Mouse (Mus musculus) granulocyte monocyte progenitor cell, adult 5-6 weeks (primary cell): ENCODE data around the gene Obscn. TPM values are rescaled to one million over a fixed set of nuclear protein-coding genes. Genes with fewer than 3 reads are reported as not detected.
A peak's percentile ranks its signal among the peaks of the same experiment; 100 is the strongest.

ENCODE experiments used
- ATAC-seq: replicated peaks from 2 replicates; pipeline ENCODE4 v1.8.0; 2016; ENCODE audit warnings: mild to moderate bottlenecking, moderate TSS enrichment, inconsistent platforms; ENCODE audit not compliant: poor library complexity, severe bottlenecking
- total RNA-seq, 2 experiments: library from RNA; stranded (forward) in 1 of 2; stranded (reverse) in 1 of 2; fragments of 200-712, 200-1000 nt in 1 of 2; fragments of >200 nt in 1 of 2; fragmentation: Nextera tagmentation in 1 of 2; gene quantifications; 2 replicates each; pipeline ENCODE4 v1.2.3; 2014 to 2017

Obscn gene
- total RNA-seq, 2 experiments from 2014 or later: not detected

DNA sequence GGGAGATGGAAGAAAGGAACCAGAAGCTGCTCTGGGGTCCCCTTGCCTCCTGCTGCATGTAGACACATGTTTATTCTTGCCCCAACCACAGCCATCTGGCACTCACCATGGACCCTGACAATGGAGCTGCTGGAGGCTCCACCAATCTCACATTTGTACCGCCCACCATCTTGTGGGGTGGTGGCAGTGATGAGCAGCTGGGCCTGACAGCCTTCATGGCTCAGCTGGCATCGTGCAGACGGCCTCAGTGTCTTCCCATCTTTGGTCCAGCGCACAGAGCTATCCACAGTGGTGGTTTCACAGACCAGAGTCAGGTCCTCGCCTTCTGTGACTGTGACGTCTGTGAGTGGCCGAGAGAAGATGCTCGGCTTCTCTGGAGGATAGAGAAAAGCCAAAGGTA is 67.3 kb downstream of the Obscn start:
- ATAC-seq: no peak

DNA sequence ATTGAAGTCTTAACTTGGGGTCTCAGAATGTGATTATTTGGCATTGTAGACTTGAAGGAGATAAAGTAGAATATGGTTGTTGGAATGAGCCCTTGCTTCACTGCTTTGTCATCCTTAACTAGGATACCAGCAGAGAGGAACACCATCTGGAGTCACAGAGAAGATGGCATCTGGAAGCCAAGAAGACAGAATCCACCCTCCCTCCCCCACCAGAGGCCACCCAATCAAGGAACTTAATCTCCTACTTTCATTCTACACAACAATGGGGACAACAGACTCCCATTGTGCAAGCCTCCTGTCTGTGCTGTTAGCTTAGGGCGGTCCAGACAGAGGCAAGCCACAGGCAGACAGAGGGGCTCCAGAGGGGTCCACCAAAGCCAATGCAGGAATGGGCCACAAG is 67.8 kb downstream of the Obscn start:
- ATAC-seq: no peak

DNA sequence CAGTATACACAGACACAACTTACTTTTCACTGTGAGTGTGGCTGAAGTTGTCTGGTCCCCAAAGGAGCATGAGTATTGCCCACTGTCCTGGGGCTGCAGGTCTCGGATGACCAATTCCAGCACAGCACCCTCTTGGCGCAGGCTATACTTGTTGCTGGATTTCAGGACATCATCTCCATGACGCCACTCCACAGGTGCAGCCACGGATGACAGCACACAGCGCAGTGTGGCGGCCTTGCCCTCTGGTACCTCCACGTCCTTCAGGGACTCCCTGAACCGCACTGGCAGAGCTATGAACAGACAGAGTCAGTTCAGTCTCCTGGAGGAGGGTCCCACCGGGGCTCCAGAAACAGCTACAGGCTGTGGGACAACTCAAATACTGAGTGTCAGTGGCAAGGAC is 68.3 kb downstream of the Obscn start:
- ATAC-seq: no peak

DNA sequence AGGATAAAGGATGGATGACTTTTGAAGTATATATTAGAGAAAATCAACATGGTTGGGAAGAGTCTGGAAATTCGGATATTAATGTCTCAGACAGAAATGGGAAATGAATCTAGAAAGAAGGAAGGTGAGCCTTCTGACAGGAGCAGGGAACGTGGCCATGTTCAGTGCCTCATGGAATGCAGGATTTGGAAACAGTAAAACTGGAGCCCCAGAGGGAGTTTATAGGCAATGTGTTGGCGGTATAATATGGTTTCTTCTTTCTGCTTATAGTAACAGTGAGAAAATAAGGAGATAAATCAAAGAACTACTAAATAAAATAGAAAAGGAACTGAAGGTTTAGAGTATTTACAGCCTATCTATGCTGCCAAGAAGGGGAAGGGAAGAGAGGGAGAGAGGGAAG is 78.2 kb downstream of the Obscn start:
- no peak for ATAC-seq

DNA sequence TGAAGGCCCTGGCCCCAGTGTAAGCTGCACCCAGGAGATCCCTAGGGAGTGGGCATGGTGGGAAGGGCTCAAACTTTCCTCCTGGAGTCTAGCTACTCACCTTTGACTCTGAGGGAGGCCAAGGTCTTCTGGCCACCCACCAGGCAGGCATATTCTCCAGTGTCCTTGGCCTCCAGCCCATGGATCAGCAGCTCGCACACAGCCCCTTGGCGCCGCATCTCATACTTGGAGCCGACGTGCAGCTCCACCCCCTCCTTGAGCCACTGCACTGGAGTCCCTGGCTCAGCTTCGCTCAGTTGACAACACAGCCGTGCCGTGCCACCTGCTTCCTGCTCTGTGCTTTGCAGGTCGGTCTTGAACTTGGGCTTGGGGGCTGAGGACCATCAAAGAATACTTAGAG is 85.2 kb downstream of the Obscn start:
- no peak for ATAC-seq

DNA sequence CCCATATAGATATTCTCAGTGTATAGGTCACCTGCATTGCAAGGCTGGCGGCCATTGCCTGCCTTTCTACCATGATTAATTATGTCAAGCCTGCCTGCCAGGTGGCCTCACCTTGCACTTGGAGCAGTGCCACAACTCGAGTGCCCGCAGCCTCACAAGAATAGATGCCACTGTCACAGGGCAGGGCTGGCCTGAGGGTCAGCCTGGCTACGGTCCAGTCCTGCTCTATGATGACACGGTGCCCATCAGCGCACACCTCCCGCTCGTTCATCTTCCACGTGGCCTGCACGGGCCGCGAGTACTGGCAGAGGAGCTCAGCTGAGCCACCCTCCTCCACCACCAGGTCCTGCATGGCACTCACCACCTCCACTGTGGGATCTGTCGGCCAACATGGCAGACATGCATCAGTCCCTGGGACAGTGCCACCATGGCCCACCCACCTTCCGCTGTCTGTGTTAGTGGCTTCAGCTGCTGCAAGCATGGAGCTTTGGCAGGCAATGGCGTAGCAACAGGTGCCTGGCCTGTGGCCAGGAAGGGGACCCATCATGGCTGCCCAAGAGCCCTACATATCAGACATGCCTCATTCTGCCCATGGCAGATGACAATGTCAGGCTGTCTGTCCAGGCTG is 91.4 kb downstream of the Obscn start:
- no peak for ATAC-seq

DNA sequence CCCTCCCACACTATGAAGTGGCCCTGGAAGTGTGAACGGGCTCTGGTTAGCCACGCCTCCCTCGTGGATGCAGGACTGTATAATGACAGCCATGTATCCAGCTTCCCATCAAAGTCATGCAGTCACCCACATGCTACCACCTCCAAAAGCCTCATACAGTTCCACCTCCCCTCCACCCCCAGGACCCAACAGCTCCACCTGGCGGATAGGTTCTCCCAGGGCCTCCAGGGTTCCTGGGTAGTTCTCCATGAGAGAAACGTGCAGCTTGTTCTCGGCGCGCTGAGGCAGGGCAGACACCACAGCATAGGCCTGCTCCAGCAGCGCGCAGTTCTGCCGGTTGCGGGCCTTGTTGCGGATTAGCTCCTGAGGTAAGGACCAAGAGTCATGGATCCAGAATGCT is 107.2 kb downstream of the Obscn start:
- no peak for ATAC-seq

DNA sequence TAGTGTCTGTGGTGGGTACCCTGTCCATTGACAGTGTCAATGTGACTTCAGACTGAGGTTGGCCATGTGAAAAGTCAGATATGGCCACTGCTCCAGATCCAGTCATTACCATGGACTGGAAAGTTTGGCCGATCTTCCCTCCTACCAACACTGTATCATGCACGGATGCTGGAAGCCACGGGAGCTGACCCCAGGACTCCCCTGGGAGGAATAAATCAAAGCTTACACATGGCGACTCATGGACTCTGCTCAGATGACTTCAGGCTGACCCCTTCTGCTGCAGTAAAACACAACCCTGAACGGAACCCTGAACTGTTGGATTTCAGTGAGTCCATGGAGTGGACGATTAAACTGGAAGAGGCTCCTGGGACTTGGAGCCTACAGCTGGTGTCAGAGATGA is 109.8 kb downstream of the Obscn start:
- no peak for ATAC-seq

DNA sequence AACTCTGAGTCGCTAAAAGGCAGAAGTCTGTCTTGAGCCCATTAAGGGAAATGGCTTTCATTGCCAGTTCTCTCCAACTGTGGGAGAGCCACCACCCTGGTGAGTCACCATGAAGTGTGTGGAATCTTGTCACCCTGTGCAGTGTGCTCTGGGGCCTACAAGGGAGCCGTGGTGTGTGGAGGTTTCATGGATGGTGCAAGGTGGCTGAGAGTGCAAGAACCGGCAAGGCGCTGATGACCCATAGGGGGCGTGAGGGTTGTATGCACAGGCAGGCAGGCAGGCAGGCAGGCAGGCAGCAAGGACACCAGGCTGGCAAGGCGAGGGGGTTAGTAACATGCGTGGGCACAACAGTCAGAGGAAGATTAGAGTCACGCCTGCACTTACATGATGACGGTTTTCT is 121.2 kb downstream of the Obscn start:
- ATAC-seq: peak; percentile 76

DNA sequence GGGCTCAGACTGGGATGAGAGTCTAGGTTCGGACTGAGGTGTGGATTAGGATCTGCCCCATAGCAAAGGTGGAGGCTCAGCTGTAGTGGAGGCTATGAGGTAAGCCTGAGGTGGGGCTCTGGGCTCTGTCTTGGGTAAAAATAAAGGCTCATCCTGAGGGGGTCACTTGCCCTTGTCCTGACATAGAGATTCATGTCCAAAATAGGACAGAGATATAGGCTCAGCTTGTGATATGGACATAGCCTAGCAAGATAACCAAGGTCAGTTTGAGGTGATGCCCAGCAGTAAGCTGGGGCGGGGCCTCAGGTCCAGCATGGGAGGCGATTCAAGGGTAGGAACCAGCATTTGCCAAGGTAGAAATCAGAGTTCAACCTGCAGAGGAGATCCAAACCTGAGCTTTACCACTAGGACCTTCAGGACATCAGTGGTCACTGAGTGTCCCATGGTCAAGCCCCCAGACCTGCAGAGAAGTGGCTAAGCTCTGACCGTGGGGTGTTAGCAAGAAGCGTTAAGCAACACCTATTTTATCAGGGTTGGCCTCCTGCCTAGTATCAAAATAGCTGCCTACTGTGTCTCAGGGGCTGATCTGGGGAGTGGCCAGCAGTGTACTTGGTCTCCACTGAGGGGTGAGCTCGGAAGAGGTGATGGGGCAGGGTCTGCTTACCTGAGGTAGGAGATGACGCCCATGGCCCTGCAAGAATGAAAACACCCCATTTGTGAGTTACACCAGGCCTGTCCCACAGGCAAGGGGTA is 133.7 kb downstream of the Obscn start:
- ATAC-seq: no peak

DNA sequence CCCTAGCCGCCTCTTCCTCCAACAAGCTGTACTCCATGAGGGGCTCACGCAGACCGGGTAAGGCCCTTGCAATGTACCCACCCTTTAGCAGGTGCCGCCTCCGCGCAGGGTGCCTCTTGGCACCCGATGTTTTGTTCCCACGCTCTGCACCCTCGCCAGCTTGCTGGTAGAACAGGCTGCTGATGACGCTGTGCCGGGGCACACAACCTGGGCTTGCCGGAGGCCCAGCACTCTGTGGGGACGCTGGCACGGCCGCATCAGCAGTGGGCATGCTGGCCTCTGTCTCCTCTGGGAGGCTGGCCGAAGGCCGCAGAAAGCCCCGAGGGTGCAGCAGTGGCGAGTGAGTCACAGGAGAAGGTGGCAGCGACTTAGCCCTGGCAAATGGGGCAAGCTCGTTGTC is 135.6 kb downstream of the Obscn start:
- no peak for ATAC-seq

DNA sequence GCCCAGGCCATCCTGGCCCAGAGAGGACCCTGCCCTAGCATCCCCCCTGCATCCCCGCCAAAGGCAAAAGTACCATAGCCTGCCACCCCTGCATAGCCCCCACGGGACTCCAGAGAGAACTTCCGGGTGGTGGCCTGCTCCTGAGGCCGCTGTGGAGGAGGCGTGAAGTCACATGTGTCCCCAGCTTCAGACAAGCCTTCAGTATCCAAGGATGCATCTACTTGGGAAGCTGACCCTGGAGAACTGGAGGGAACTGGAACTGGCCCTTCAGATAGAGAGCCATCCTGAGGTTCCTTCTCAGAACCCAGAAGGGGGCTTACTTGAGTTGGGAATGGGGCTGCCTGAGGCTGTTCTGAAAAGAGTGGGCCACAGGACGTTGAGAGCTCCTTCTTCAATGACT is 136.4 kb downstream of the Obscn start:
- ATAC-seq: no peak

DNA sequence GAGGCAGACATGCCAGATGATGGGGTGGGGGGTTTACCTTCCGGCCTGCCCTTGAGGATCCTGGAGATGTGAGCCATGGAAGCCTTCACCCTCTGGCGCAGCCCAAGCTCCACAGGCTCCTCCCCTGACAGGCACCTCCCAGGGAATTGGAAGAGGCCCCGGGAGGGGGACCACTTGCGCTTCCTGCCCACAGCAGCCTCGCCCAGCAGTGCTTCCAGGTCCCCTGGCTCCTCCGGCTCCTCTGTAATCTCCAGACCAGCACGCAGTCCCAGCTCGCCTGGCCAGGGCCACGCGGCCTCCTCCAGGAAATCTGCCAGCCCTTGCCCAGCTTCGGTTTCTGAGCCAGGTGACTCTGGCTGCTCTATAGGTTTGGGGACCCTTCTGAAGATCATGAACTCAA is 137.0 kb downstream of the Obscn start:
- no peak for ATAC-seq

DNA sequence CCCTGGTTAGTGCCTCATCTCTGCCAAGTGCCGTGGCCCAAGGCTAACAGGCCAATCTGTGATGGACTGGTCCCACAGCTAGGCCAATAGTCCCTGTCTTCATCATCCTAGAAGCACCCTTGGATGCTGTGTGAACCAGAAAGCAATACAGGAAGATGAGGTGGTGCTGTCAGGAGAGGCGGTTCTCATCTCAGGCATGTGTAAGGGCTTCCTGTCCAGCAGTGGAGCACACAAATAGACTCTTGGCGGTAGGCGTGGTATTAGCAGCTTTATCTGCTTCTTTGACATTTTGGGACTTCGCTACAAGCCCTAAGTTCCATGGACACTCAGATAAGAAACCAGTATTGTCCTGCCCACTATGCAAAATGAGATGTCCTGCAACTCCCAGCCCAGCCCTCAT is 138.7 kb downstream of the Obscn start:
- ATAC-seq: no peak

DNA sequence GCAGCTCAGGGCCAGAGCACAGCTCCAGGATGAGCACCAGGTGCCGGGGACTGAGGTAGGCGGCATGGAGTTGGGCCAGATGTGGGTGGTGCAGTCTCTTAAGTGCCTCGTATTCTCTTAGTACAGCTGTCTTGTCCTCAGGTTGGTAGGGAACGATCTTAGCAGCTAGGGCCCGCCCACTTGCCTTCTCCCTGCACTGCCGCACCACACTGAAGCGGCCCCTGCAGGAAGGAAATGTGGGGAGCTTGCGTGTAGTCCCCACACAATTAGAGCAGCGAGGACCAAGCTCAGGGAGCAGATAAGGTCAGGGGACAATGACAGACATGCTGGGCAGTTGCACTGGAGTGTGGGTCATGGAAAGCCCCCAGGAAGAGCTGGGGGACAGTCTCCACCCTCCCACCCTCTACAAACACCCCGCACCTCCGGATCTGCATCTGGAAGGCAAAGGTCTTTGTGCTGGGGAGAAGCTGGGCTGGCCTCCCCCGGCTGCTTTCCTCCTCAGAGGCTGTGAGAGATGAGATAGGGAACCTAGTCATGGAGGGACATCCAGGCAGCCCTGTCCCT is 140.3 kb downstream of the Obscn start:
- peak; percentile 57 for ATAC-seq

DNA sequence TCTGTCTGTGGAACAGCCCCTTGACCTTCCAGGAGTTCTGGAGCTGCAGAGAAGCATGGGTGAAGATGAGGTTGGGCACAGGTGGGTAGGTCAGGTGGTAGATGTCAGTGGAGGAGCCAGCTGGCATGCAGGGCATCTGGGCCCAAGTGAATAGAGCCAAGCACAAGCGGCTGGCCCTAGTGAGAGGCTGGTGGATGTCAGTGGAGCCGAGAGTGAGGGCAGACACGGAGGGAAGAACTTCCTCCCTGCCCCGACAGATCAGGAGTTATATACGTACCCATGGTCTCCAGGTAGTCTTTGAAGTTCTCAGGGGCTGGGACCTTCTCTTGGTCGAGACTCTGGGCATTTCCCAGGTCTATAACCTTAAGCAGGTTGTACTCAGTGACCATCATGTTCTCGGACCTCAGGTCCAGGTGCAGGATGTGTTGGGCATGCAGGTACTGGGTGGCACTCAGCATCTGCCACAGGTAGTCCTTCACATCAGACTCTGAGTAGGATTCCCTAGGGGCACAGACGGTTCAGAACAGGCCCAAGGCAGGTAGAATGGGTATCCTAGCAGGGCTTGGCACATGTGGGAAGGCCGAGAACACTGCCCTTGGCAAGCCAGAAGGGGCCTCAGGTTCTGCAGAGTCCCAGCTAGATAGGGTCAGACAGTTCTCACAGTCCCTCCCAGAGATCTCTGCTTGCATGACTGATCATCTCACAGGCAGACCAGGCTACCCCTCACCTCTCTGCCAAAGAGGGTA is 141.0 kb downstream of the Obscn start:
- no peak for ATAC-seq

DNA sequence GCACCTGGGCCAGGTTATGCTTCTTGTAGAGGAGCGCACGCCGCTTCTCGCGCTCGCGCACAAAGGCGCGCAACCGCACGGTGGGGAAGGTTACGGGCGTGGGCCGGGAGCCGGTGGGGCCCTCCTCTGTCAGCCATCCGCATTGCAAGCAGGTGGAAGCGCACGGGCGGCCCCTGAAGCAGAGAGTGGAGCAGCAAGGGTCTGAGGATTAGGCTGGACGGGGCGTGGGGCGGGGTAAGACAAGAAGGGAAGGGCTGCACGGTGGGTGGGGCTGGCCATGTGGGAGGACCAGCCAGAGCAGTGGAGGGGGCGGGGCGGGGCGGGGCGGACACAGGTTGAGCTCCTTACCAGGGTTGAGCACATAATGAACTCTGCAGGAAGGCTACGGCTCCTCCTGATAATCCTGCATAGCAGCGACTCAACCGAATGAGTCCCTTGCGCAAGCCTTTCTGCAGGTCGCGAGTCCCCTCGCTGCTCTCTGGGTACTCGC is 141.8 kb downstream of the Obscn start:
- peak; percentile 64 for ATAC-seq

DNA sequence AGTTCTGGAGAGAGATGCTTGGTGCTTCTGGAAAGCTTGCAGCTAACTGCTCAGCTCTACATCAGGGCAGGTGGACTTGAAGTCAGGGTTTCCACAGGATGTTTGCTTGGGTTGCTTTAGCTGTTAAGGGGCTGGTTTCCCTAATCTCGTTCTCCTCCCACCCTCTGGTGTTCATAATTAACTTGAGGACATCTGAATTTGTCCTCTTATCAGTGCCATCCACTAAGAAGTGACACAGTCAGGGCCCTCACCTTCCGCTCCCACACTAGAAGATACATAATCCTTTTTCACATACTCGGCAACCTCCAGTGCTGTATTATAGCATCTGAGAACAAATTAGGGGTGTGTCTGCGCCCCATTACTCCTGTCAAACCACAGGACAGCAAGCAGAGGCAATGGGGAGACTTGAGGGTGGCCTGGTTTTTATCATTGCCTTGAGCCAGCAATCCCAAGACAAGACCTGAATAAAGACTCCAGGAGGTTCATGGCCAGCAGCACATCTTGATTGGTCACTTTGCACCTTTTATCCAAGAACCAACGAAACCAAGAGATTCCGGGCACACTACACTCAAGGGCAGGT is 143.0 kb downstream of the Obscn start:
- ATAC-seq: no peak

DNA sequence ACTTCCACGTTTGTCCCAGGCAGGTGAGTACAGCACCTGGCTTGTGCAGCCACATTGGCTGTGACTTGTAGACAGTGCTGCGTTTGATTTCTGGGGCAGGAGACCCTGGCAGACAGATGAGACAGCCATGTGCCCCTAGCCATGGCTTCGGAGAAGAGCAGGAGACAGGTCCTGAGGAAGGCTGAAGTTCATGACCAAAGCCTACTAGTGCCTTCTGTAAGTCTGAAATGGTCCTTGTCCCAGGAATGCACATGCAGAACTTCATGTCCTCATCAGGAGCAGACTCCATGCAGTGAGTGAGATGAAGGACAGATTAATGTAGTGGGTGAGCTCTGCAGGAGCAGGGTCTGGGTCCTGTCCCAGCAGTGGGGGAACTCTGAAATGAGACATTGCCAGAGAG is 144.3 kb downstream of the Obscn start:
- no peak for ATAC-seq

DNA sequence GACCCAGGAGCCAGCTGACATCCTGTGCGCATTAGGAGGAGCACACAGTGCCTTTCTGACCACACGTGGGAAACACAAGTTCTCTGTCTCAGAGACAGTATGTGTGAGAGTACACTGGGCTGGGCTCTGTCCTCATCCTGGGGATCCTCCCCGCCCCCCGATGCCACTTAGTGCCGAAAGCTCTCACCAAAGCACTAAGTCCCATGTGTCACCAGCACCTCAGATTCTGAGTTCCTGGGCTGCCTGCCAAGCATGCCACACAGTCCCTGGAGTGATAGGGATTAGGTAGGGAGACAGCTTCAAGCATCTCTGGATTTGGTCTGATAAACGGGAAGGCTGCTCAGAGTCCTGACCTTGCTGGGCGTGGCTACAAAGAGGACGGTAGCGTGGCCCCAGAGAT is 145.4 kb downstream of the Obscn start:
- no peak for ATAC-seq

DNA sequence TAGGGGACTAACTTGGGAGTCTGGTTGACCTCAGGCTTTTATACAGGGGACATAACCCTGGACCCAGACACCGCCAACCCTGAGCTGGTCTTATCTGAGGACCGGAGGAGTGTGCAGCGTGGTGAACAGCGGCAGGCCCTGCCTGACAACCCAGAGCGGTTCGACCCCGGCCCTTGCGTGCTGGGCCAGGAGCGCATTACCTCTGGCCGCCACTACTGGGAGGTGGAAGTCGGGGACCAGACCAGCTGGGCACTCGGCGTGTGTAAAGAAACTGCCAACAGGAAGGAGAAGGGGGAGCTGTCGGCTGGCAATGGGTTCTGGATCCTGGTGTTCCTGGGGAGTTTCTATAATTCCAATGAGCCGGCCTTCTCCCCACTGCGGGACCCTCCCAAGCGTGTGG is 146.1 kb downstream of the Obscn start:
- ATAC-seq: no peak
